Mouse (Mus musculus) layer of hippocampus, adult 2 months (tissue): ENCODE data around the gene Ccne1. TPM values are rescaled to one million over a fixed set of nuclear protein-coding genes. Genes with fewer than 3 reads are reported as not detected.
A peak's percentile ranks its signal among the peaks of the same experiment; 100 is the strongest.
"Not testable (repeated sequence)": the region's sequence is repeated elsewhere in the genome, so short reads cannot be mapped to it uniquely, and the experiment has no call there.

Source experiments
- DNase-seq, 2 experiments: peaks; one replicate each; pipeline ENCODE4 v3.0.0; 2022; ENCODE audit warnings: low spot score in 2 of 2
- H3K27ac ChIP-seq: fragments of 200-600 bp; 2 replicates; pipeline ENCODE4 v1.8.1; 2022
- H3K4me3 ChIP-seq: fragments of 200-600 bp; 2 replicates; pipeline ENCODE4 v1.8.1; 2022; ENCODE audit warnings: mild to moderate bottlenecking
- CTCF ChIP-seq: fragments of 200-600 bp; conservative IDR thresholded peaks from 2 replicates; pipeline ENCODE4 v1.8.1; 2022; ENCODE audit warnings: antibody characterized with exemption, mild to moderate bottlenecking, moderate library complexity
- long read RNA-seq, 2 experiments: library from polyadenylated mRNA; stranded (forward); transcript quantifications; one replicate each; pipeline ENCODE4 v2.0.0; 2021; ENCODE audit warnings: borderline mapping rate in 2 of 2
- total RNA-seq, 2 experiments: library from RNA; stranded (reverse); gene quantifications; 2 replicates each; pipeline ENCODE4 v1.2.3; 2021

The Ccne1 gene
- 10 to 100 TPM; 13.5 to 13.7 TPM for total RNA-seq
- long read RNA-seq, experiment 1, transcript Ccne1-201 (12 exons, 2,000 nt), result major isoform, 10 of 11 reads
- long read RNA-seq, experiment 1, partial matches to known transcripts, result 0 of 11 reads
- long read RNA-seq, experiment 1, other reads (novel, unspliced or antisense), result 1 of 11 reads
- long read RNA-seq, experiment 2, transcript Ccne1-201 (12 exons, 2,000 nt), result major isoform, 22 of 27 reads
- long read RNA-seq, experiment 2, partial matches to known transcripts, result 0 of 27 reads
- long read RNA-seq, experiment 2, other reads (novel, unspliced or antisense), result 5 of 27 reads

DNA sequence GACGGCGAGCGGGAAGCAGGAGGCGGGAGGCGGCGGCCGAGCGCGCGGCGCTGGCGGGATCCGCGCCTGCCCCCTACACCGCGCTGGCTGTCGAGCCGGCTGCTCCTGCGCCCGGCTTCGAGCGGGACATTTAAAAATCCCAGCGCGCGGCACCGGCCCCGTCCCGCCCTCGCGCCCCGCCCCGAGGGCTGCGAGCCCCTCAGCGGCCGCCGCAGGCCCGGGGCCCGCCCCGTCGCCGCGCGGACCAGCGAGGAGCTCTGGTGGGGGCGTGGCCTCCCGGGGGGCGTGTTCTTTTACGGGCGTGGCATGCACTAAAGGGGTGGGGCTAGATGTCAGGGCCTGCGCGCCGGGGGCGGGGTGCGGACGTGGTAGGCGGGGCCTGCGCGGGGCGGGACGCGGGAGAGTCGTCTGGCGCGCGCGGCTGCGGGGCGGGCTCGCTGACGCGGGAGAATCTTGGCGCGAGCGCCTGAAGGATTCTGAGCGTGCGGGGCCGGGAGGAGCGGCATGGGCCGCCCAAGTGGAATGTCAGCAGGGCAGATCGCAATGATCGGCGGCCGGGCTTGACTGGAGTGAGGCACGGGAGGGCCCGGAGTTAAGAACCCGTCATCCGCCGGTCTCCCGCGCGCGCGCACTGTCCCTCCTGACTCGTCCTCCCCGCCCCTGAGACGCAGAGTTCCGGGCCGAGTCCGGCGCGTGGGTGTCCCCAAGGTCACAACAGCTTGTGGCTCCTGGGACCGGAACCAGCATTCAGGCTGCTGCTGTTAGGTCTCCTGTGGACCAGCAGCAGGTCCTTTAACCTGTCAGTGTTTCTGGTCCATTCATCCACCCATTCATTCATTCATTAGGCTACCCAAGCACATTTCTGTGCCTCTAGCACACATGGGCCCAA lies at the start of gene Ccne1:
Ccne1 (minus strand) TSS at position 164 of the 889 bp plus-strand sequence.
- H3K4me3 ChIP-seq, result peak within 1 kb of the TSS; percentile 81
- peak; percentile 99 to 100 for DNase-seq
- TF ChIP-seq CTCF, result no peak
- peak within 1 kb of the TSS; percentile 73 for H3K27ac ChIP-seq

DNA sequence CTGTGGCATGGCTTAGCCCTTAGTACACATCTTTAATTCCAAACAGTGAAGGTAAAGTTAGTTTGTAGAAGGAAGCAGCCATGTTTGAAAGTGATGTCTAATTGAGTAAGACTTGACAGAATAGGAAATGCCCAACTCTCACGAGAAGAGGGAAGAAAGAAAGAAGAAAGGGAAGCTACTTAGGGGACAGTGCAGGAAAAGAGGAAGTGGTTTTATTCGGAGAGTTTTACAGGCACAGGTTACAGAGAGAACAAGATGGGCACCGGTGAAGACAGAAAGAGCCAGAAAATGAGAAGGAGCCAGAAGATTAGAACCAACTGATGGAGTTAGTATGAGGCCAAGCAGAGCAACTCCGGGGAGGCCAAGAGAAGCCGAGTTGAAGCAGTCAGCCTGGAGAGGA lies 48.5 kb upstream of the Ccne1 start:
- DNase-seq, result no peak
- no peak overlapping the region for H3K27ac ChIP-seq
- TF ChIP-seq CTCF, result no peak
- H3K4me3 ChIP-seq, result no peak overlapping the region

DNA sequence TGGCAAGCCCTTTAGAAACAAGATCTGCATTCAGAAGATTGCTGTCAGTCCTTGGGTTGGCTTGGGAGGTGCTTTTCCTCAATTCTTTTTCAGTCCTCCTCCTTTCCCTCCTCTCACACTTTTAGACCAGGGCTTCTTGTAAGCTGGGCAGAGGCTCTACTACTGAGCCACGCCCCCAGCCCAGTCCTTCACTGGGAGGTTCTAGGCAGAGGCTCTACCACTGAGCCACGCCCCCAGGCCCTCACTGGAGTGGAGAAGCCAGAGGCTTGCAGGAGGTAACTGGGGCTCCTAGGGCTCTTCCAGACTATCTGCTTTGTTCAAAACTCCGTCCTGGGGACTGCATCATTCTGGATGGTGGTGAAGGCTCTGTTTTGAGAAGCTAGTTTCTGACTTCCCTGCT lies 45.2 kb upstream of the Ccne1 start:
- TF ChIP-seq CTCF, result no peak
- no peak overlapping the region for H3K4me3 ChIP-seq

DNA sequence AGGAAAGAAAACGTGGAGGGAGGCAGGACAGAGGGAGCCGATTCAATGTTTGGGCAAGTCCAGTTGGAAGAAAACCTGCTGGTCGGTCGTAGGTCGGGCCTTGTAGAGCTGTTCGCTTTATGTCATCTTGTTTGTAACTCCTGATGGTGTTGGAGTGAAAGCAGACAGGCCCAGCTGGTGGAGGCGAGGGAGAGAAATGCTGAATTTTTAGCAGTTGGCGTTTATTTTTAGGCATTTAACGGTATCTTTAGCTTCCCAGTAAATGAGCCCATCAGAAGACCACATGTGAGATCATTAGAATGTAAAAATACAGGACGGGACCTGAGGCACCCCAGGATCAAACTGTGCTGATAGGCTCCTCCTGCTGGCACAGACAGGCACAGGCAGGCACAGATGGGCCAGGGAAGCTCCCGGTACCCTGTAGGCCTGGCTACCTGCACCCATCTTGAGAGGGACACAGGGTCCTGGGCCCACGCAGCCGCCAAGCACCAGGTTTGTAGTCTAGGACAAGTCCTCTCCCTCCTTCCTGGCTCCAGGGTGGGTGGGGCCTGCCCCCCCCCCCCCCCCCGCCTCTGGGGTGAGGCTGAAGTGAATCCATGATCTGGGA lies 44.5 kb upstream of the Ccne1 start:
- H3K27ac ChIP-seq, result peak overlapping the region; percentile 28; the same call in 1 of the 2 replicates
- TF ChIP-seq CTCF, result peak; percentile 46
- no peak overlapping the region for H3K4me3 ChIP-seq
- peak; percentile 15 to 52 for DNase-seq

More for the DNA sequence above, 45.2 kb upstream of the Ccne1 start:
- no peak for DNase-seq
- H3K27ac ChIP-seq, result no peak overlapping the region

DNA sequence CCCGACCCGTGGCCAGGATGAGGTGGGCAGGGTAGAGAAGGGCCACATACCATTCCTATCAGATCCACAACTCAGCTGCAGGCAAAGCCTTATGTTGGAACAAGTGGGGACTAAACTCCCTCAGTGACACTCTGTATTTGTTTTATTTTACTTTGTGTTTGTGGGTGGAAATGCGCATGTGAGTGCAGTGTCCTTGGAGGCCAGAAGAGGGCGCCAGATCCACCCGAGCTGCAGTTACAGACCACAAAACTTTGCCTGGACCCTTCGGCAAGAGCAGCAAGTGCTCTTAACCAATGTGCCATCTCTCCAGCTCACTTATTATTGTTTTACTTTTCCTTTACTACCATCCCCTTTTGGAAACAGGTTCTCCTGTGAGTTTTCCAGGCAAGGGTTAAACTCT lies 40.1 kb upstream of the Ccne1 start:
- no peak overlapping the region for H3K4me3 ChIP-seq
- no peak overlapping the region for H3K27ac ChIP-seq
- TF ChIP-seq CTCF, result peak; percentile 50
- DNase-seq, result no peak

DNA sequence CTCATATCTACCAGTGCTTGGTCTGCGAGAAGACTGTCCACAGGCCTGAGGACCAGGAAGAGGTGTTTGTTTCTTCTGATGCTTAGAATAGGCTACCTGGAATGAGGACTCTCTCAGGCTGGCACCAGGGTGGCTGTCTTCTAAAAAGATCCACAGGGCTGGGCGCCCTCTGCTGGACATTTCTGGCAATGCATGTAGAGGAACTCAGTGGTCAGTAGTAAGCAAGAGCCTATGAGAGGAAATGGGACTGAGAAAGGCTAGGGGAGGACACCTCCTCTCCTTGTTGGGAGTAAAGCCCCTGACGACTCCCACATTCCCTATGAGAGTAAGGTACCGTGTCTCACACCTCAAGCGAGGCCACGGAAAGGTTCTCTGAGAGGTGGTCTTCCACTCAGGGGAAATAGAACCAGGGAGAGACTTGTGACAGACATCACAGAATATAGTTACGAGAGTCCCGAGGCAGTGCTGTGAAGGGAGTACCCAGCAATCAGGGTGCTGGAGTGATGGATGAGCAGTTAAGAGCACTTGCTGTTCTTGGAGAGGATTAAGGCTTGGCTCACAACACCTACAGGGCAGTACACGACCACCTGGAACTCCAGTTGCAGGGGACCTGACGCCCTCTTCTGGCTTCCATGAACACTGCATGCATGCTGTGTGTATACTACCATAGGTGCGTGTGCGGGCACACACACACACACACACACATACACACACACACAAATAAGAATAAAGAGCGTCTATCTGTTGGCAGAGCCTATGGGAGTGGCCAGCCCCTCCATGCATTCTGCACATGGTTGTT lies 34.6 kb upstream of the Ccne1 start:
- peak; percentile 70 to 86 for DNase-seq
- TF ChIP-seq CTCF, result peak; percentile 97
- H3K27ac ChIP-seq, result no peak overlapping the region
- H3K4me3 ChIP-seq, result no peak overlapping the region

DNA sequence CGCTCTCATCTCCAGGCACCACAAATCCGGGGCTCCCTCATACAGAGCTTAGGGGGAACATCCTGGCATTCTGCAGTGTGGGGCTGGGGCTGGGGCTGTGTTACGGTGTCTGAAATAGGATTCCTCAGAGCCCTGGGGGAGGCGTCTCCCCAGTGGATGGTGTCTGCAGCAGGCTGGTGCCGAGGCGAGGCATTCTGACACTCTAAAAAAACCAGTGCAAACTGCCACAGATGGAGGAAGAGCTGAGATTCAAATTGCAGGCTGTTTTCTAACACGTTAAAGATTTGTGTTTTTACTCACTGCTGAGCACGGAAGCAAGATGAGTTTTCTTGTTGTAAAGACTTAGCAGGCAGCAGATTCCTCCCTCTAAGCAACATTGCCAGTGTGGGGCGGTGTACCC lies 33.0 kb upstream of the Ccne1 start:
- H3K27ac ChIP-seq, result peak overlapping the region; percentile 10; the same call in 1 of the 2 replicates
- TF ChIP-seq CTCF, result no peak
- peak overlapping the region; percentile 22; the same call in 1 of the 2 replicates for H3K4me3 ChIP-seq
- DNase-seq, result peak; percentile 44 to 56

DNA sequence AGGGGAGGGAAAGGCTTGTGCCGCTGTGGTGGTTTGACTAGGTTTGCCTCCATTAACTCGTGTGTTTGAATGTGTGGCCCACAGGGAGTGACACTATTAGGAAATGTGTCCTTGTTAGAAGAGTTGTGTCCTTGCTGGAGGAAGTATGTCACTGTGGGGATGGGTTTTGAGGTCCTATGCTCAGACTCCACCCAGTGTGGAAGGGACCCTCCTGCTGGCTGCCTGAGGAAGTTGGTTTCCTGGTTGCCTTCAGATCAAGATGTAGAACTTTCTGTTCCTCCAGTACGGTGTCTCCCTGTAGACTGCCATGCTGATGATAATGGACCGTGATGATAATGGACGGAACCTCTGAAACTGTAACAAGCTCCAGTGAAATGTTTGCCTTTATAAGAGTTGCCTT lies 27.1 kb upstream of the Ccne1 start:
- DNase-seq, result no peak
- no peak for TF ChIP-seq CTCF
- Histone ChIP-seq H3K27ac (no peak overlapping the region), H3K4me3 (no peak overlapping the region)

DNA sequence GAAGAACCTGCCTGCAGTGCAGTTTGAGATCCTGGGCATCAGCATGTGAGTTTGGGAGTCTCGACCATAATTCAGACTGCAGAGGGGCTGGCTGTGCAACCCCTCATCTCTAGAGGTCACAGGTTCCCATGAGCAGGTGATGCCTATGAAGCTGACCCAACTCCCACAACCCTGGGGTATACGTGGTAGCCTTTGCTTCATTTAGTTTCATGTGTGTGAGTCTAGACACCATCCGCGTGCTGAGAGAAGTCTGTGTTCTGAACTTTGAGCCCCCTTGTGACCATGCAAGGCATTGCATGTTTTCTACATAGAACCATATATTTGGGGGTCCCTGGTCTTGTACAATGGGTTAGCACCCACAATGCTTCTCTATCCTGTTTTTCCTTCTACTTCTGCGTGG lies 23.9 kb upstream of the Ccne1 start:
- Histone ChIP-seq H3K27ac (no peak overlapping the region), H3K4me3 (no peak overlapping the region)
- TF ChIP-seq CTCF, result peak; percentile 82
- no peak for DNase-seq

DNA sequence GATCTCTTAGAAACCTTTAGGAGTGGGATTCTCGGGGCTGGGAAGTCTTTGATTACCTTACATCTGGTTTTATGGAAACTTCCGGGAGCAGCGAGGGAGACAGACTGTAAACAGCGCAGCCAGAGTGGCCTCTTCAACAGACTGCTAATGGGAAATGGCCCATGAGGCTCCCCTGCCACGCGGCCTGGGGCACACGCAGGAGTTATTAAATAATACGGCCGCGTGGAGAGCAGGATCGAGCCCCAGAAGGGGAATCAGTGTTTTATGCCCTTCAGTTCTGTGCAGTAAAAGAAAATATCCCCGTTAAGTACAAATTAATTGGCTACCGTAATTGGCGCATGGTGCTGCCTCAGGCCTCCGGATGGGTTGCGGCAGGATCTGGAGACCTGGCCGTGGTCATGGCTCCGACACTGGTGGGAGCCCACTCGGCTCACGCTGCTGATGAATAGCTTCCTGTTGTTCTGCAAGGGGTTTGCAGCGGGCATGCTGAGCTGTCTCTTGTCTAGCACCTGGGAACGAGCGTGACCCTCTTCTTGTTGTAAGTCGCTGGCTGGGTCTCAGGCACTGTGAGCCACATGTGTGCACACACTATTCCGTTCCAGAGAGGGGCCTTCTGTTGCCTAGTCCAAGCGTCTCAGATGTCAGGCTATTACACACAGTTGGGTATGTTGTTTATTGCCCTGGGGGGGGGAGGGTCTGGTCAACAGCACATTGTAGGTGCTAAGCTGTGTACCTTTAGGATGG lies 22.8 kb upstream of the Ccne1 start:
- DNase-seq, result no peak
- no peak overlapping the region for H3K4me3 ChIP-seq
- TF ChIP-seq CTCF, result no peak
- H3K27ac ChIP-seq, result no peak overlapping the region

DNA sequence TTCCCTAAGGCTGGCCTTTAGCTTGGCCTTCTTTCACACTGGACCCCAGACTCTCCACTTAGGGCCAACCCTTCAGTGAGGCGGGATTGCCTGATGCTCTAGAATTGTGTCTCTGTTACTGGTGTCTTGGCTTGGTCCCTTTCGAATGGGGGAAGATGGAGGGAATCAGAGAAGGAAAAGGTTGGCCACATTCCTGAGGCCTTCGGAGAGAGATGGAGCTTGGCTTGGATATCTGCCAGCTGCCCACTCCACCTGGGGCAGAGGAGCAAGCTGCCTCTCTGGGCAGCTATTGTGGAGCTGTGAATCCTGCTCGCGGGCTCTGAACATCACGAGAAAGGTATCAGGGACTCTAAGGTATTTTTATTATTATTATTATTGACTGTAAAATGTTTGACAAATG lies 22.2 kb upstream of the Ccne1 start:
- H3K4me3 ChIP-seq, result no peak overlapping the region
- TF ChIP-seq CTCF, result no peak
- no peak for DNase-seq
- H3K27ac ChIP-seq, result no peak overlapping the region

DNA sequence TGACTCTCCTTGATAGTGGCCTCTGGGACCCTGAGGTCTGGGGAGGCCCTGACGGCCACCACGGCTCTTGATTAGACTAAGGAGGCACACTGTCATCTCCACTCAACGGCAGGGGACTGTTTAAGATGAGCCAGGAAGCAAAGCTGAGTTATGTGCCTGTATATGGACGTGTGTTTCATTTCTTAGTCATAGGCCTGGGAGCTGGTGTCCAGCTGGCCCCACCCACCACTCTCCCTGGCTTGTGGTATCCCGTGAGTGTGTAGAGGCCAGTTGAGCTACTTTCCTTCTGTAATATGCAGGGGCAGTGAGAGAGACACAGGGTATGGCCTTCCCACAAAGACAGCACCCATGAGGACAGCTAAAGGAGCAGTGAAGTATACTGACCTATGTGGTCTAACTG lies 20.9 kb upstream of the Ccne1 start:
- DNase-seq, result not testable (repeated sequence)

More for the DNA sequence above, 20.9 kb upstream of the Ccne1 start:
- H3K4me3 ChIP-seq, H3K27ac ChIP-seq: not testable (repeated sequence)
